Mouse (Mus musculus): ENCODE results near the gene Zfp418. TPM values are rescaled to one million over a fixed set of nuclear protein-coding genes. Genes with fewer than 3 reads are reported as not detected.
"Not testable (repeated sequence)": the region's sequence is repeated elsewhere in the genome, so short reads cannot be mapped to it uniquely, and the experiment has no call there.

The Zfp418 gene
- polyA plus RNA-seq (2015; fragmentation: Nextera tagmentation; extraction: Ambion mirVana) = 2.9 and 3.2 TPM in 2 replicates

GRCm38 (mm10) chr7:7171227-7172147, at the start of gene Zfp418:
Gene Zfp418 (plus strand): TSS chr7:7171330.
- peak within 1 kb of the TSS; percentile 64; the same call in 1 of the 2 replicates for H3K27ac ChIP-seq (replicated peaks)

DNA sequence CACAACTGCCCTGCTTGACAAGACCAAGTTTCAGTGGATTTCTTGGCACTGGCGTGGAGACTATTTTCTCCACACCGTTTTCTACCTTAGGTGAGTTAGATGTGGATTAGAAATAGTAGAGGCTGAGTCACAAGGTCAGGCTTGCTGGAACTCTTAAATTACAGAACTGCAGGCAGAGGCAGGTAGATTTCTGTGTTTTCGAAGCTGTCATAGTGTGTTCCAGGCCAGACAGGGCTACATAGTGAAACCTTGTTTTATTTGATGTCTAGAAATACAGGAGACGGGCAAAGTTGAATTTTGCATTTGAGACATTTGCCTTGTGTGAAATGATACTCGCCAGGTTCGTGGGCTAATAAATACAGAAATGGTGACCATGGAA, 49.5 kb upstream of the Zfp418 start:
- Histone ChIP-seq H3K27me3 (no peaks in the 10 kb centered on the region), H3K4me3 (peak overlapping the region; percentile 69), H3K27ac (replicated peaks) (no peak overlapping the region), H3K4me2 (peak overlapping the region; percentile 73), H3K9me3 (no peaks in the 10 kb centered on the region), H3K9ac (no peak overlapping the region), H3K4me1 (replicated peaks) (peaks cover 18% of the 10 kb centered on the region), H3K36me3 (peaks cover 29% of the 10 kb centered on the region)
- ATAC-seq (ENCODE audit: low read depth) = no peak; the same call in 1 of the 2 replicates
- WGBS = 53% methylated on average over 6 of the region's 6 CpGs

More at GRCm38 (mm10) chr7:7171227-7172147, at the start of gene Zfp418:
- peak within 1 kb of the TSS; percentile 76 for H3K4me3 ChIP-seq
- H3K4me2 ChIP-seq = peak within 1 kb of the TSS; percentile 80
- H3K4me1 ChIP-seq (replicated peaks) = peaks cover 8% of the 10 kb centered on the region
- 1% methylated on average over 26 of the region's 26 CpGs for WGBS
- no peaks in the 10 kb centered on the region for H3K27me3 ChIP-seq
- H3K9ac ChIP-seq = peak within 1 kb of the TSS; percentile 82
- no peaks in the 10 kb centered on the region for H3K9me3 ChIP-seq
- ATAC-seq (ENCODE audit: low read depth) = peak; percentile 97
- peaks cover 17% of the 10 kb centered on the region for H3K36me3 ChIP-seq

GRCm38 (mm10) chr7:7130491-7131124, 40.5 kb upstream of the Zfp418 start:
- not testable (repeated sequence) for H3K9me3 ChIP-seq; H3K4me3 ChIP-seq; H3K27me3 ChIP-seq; H3K4me2 ChIP-seq; H3K27ac ChIP-seq (replicated peaks); ATAC-seq (ENCODE audit: low read depth); H3K9ac ChIP-seq
- Histone ChIP-seq H3K4me1 (replicated peaks) (peaks cover 11% of the 10 kb centered on the region), H3K36me3 (peaks cover 40% of the 10 kb centered on the region)
- 95% methylated on average over 15 of the region's 15 CpGs for WGBS

DNA sequence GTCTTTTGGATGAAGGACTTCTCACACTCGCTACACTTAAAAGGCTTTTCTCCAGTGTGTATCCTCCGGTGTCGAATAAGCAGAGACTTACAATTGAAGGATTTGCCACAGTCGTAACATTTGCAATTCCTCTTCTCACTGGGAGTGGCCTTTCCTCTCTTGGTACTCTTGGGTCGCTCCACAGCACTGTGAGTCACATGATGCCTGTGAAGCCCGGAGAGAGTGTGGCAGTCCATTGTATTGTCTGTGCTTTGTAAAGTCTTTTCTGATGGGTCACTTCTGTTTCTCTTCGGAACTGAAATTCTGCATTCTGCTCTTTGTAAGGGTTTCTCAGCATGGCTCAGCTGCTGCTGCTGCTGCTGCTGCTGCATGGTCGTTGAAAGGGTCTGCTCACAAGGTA, 38.4 kb upstream of the Zfp418 start:
- no peak overlapping the region for H3K27ac ChIP-seq (replicated peaks)
- H3K4me3 ChIP-seq = no peak overlapping the region
- 77% methylated on average over 8 of the region's 8 CpGs for WGBS
- no peaks in the 10 kb centered on the region for H3K9me3 ChIP-seq
- ATAC-seq (ENCODE audit: low read depth) = no peak
- peaks cover 40% of the 10 kb centered on the region for H3K36me3 ChIP-seq
- no peaks in the 10 kb centered on the region for H3K27me3 ChIP-seq
- no peak overlapping the region for H3K9ac ChIP-seq
- no peak overlapping the region for H3K4me2 ChIP-seq
- H3K4me1 ChIP-seq (replicated peaks) = peaks cover 17% of the 10 kb centered on the region

DNA sequence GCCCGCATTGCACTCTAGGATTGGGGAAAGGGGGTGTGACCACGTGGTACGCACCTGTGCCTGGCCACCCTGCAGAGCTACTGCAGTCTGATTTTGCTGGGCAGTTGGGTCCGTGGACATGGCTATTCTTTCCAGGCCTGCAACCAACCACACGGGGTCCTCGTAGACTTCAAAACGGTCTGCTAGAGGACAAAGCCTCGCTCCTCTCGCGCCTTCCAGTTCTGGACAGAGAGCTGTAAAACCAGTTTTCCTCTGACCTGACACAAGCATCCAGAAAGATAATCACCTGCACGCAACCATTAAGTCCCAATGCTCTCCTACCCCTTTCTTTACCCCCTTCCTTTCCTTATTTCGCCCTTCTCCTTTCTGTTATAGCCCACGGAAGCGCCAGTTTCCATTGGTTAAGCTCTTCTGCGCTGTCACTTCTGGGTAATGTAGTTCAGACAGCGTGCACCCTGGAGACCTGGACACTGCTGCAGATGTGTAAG, 34.7 kb upstream of the Zfp418 start, which contains the start of gene Zfp773:
Gene Zfp773 (minus strand): TSS at position 377 of the 488 bp plus-strand sequence.
- Histone ChIP-seq H3K4me2 (peak within 1 kb of the TSS; percentile 68), H3K4me1 (replicated peaks) (peaks cover 17% of the 10 kb centered on the region), H3K27me3 (no peaks in the 10 kb centered on the region), H3K36me3 (peaks cover 25% of the 10 kb centered on the region), H3K9me3 (no peaks in the 10 kb centered on the region), H3K9ac (peak within 1 kb of the TSS; percentile 80), H3K27ac (replicated peaks) (peak within 1 kb of the TSS; percentile 77), H3K4me3 (peak within 1 kb of the TSS; percentile 52)
- peak; percentile 98 for ATAC-seq (ENCODE audit: low read depth)
- 6% methylated on average over 16 of the region's 16 CpGs for WGBS

DNA sequence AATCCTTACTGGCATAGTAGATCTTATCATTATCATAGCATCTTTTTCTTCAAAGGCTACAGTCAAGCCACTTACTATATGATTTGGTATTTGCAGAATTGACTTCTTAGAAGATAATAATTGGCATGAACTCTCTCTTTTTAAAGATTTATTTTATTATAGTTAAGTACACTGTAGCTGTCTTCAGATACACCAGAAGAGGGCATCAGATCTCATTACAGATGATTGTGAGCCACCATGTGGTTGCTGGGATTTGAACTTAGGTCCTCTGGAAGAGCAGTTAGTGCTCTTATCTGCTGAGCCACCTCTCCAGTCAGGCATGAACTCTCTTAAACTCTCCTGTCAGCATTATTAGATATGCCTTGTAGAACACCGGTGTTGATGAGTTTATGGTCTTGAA, 26.9 kb upstream of the Zfp418 start:
- 89% methylated on average over 1 of the region's 1 CpGs for WGBS
- Histone ChIP-seq H3K27me3 (no peaks in the 10 kb centered on the region), H3K4me1 (replicated peaks) (no peaks in the 10 kb centered on the region)

DNA sequence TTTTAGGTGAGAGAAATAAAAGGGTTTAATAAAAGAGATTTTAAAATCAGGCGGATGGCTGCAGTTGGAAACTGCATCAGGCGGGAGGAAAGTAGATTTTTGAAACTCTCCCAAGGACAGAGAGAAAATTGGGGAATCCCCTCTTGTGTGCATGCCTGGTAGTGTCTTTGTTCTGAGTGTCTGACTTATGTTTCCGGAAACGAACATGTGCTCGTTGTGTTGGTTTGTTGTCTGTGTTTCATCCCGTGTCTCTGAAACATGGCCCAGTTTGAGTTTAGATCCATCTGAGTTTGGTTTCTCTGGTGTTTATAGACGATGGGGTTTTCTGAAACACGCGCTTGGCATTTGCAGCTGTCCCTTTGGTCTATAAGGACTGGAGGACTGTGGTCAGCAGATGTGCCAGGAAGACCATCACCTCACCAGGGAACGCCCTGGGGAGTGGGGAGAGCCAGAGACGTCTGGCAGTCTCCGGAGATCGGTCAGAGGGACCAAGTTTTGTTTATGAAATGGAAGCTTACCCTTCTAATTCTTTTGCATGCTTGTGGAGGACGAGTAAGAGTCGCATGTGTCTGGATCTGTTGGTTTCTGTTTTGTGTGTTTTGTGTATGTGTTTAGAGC, 25.0 kb upstream of the Zfp418 start:
- Histone ChIP-seq H3K9ac (no peak overlapping the region), H3K4me1 (replicated peaks) (no peaks in the 10 kb centered on the region), H3K36me3 (no peaks in the 10 kb centered on the region), H3K4me3 (no peak overlapping the region), H3K4me2 (no peak overlapping the region), H3K27ac (replicated peaks) (no peak overlapping the region), H3K27me3 (no peaks in the 10 kb centered on the region), H3K9me3 (peaks cover 7% of the 10 kb centered on the region; the same call in 1 of the 2 replicates)
- WGBS = 94% methylated on average over 15 of the region's 15 CpGs
- no peak for ATAC-seq (ENCODE audit: low read depth)

More for the DNA sequence above, 26.9 kb upstream of the Zfp418 start:
- H3K9ac ChIP-seq = no peak overlapping the region
- H3K4me3 ChIP-seq = no peak overlapping the region
- peaks cover 7% of the 10 kb centered on the region; the same call in 1 of the 2 replicates for H3K9me3 ChIP-seq
- no peak overlapping the region for H3K27ac ChIP-seq (replicated peaks)
- no peak overlapping the region for H3K4me2 ChIP-seq
- ATAC-seq (ENCODE audit: low read depth) = no peak
- H3K36me3 ChIP-seq = no peaks in the 10 kb centered on the region

DNA sequence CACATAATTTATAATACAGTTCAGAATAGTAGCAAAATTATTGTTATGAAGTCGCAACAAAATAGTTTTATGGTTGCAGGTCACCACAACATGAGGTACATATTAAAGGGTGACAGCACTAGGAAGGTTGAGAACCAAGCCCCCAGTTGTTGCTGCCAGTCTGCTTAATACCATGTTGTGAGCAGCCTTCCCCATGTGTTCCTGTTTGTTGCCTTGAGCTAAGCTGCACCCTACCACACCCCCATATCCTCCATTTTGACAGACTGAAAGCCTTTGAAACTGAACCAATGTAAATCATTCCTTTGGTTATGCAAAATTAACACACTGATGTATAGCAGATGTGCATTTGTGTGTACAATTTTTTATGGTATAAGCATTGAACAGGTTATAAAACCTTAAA, 14.8 kb downstream of the Zfp418 start:
- Histone ChIP-seq H3K27ac (replicated peaks) (no peak overlapping the region), H3K36me3 (peaks cover 31% of the 10 kb centered on the region), H3K9me3 (no peaks in the 10 kb centered on the region), H3K27me3 (no peaks in the 10 kb centered on the region), H3K9ac (no peak overlapping the region), H3K4me2 (no peak overlapping the region), H3K4me3 (no peak overlapping the region), H3K4me1 (replicated peaks) (no peaks in the 10 kb centered on the region)
- 93% methylated on average over 1 of the region's 1 CpGs for WGBS
- no peak for ATAC-seq (ENCODE audit: low read depth)

DNA sequence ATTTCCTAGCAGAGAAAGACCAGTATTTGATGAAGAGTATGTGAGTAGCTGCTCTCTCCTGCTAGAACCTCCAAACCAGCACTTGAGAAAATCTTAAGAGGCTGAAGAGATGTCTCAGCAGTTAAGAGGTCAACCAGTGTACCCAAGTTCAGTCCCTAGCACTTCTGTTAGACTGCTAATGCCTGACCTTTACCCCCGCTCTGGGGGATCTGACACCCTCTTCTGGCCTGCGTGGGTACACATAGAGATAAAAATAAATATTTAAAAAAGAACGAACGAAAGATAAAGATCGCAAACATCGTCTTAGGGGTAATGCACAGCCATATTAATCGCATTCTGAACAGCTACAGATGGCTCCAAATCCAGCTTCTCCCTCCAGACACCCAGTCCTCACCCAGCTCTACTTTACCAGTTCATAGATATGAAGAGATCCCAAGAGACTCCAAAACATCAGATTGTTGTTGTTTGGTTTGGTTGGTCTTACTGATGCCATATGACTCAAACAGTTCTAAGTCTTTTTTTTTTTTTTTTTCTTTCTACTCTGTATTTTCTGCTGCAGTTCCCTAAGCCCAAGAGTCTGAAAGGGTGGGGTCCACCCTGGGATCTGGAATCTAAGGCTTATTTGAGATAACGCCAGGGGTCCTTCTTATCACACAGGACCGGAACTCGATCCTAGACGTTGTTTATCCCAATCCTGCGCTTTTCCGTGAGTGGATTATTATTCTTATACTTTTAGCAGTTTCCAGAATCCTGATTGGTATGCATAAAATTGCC, 16.5 kb downstream of the Zfp418 start:
- Histone ChIP-seq H3K4me3 (peak overlapping the region; percentile 51), H3K27ac (replicated peaks) (no peak overlapping the region), H3K9ac (peak overlapping the region; percentile 54; the same call in 1 of the 2 replicates), H3K36me3 (peaks cover 14% of the 10 kb centered on the region), H3K27me3 (no peaks in the 10 kb centered on the region), H3K4me1 (replicated peaks) (no peaks in the 10 kb centered on the region), H3K4me2 (peak overlapping the region; percentile 52), H3K9me3 (no peaks in the 10 kb centered on the region)
- ATAC-seq (ENCODE audit: low read depth) = peak; percentile 85
- WGBS = 42% methylated on average over 13 of the region's 13 CpGs

GRCm38 (mm10) chr7:7188191-7188942, 17.2 kb downstream of the Zfp418 start:
- no peaks in the 10 kb centered on the region for H3K9me3 ChIP-seq
- H3K4me3 ChIP-seq = peak overlapping the region; percentile 51
- peak; percentile 96 for ATAC-seq (ENCODE audit: low read depth)
- H3K4me2 ChIP-seq = peak overlapping the region; percentile 52
- WGBS = 8% methylated on average over 17 of the region's 18 CpGs
- peak overlapping the region; percentile 54 for H3K9ac ChIP-seq
- H3K27ac ChIP-seq (replicated peaks) = no peak overlapping the region
- no peaks in the 10 kb centered on the region for H3K4me1 ChIP-seq (replicated peaks)
- no peaks in the 10 kb centered on the region for H3K27me3 ChIP-seq
- H3K36me3 ChIP-seq = 0 out of 2 replicates have a peak, but pooled peaks cover 7% of the 10 kb centered on the region

Data from neural tube, embryonic 13.5 days (tissue).